Mouse (Mus musculus) retina, postnatal 7 days (tissue): ENCODE results near the gene Pes1.
"Not testable (repeated sequence)": the region's sequence is repeated elsewhere in the genome, so short reads cannot be mapped to it uniquely, and the experiment has no call there.

Experiments used
- DNase-seq: peaks from one replicate; pipeline ENCODE4 v3.0.0-alpha.2; 2012; ENCODE audit warnings: low read depth, low spot score

The Pes1 gene

GRCm38 (mm10) chr11:4006462-4006861 is 42.7 kb downstream of the Pes1 start:
- DNase-seq, result no peak

GRCm38 (mm10) chr11:4012616-4013015 is 48.8 kb downstream of the Pes1 start:
- no peak for DNase-seq

GRCm38 (mm10) chr11:4015796-4016195 is 52.0 kb downstream of the Pes1 start:
- DNase-seq, result not testable (repeated sequence)

GRCm38 (mm10) chr11:4022111-4022510 is 58.3 kb downstream of the Pes1 start:
- not testable (repeated sequence) for DNase-seq

GRCm38 (mm10) chr11:4023321-4023720 is 59.5 kb downstream of the Pes1 start:
- DNase-seq, result no peak

- DNase-seq, result no peak
Measured at GRCm38 (mm10) chr11:4027066-4027465, 63.3 kb downstream of the Pes1 start.

GRCm38 (mm10) chr11:4027561-4028334 is 64.0 kb downstream of the Pes1 start:
- no peak for DNase-seq

GRCm38 (mm10) chr11:4029343-4029742 is 65.6 kb downstream of the Pes1 start:
- DNase-seq, result no peak
